Mouse (Mus musculus) forebrain, embryonic 11.5 days (tissue): Measurements from ENCODE around the gene Celf6. TPM values are rescaled to one million over a fixed set of nuclear protein-coding genes. Genes with fewer than 3 reads are reported as not detected.

Experiments used
- ATAC-seq: fragments of 200-750 bp; cut with Nextera tagmentation; replicated peaks from 2 replicates; pipeline ENCODE4 v1.8.0; 2017; ENCODE audit warnings: moderate TSS enrichment; ENCODE audit not compliant: low FRiP score
- DNase-seq: peaks from one replicate; pipeline ENCODE4 v3.0.0-alpha.2; 2017; ENCODE audit warnings: low spot score
- H3K27ac ChIP-seq: fragments of 300-500 bp; sonication (generic); 2 replicates; pipeline ENCODE4 v1.5.1; 2014; ENCODE audit warnings: low read depth, low read length
- H3K27me3 ChIP-seq: fragments of 300-500 bp; sonication (generic); 2 replicates; pipeline ENCODE4 v1.6.1; 2014; ENCODE audit warnings: mild to moderate bottlenecking, low read length, mixed read lengths; ENCODE audit not compliant: control insufficient read depth, insufficient read depth
- H3K36me3 ChIP-seq: fragments of 300-500 bp; sonication (generic); 2 replicates; pipeline ENCODE4 v1.6.1; 2014; ENCODE audit warnings: mild to moderate bottlenecking, low read length, moderate library complexity, mixed read lengths; ENCODE audit not compliant: control insufficient read depth, insufficient read depth
- H3K4me1 ChIP-seq: fragments of 300-500 bp; sonication (generic); replicated peaks from 2 replicates; pipeline ENCODE4 v1.6.1; 2014; ENCODE audit warnings: low read length, mixed read lengths; ENCODE audit not compliant: control insufficient read depth, insufficient read depth
- H3K4me2 ChIP-seq: fragments of 300-500 bp; sonication (generic); 2 replicates; pipeline ENCODE4 v1.6.1; 2014; ENCODE audit warnings: low read depth, mild to moderate bottlenecking, low read length, moderate library complexity, mixed read lengths; ENCODE audit not compliant: severe bottlenecking
- H3K4me3 ChIP-seq: fragments of 300-500 bp; sonication (generic); 2 replicates; pipeline ENCODE4 v1.5.1; 2014; ENCODE audit warnings: low read depth, low read length
- H3K9ac ChIP-seq: fragments of 300-500 bp; sonication (generic); 2 replicates; pipeline ENCODE4 v1.6.1; 2014; ENCODE audit warnings: low read length
- H3K9me3 ChIP-seq: fragments of 300-500 bp; sonication (generic); 2 replicates; pipeline ENCODE4 v1.6.1; 2016; ENCODE audit warnings: low read length, mixed read lengths; ENCODE audit not compliant: control insufficient read depth
- WGBS: fragments of 180-500 bp; shearing (Covaris S2); extraction: QIAGEN DNeasy Blood & Tissue Kit; methylation state at CpG from one replicate; pipeline ENCODE4 v1.1.7; 2014; 5-methylcytosine and 5-hydroxymethylcytosine counted together
- polyA plus RNA-seq: library from polyadenylated mRNA; unstranded; fragments of >200 nt; fragmentation: Nextera tagmentation; extraction: Ambion mirVana; gene quantifications from 2 replicates; pipeline ENCODE4 v1.2.1, GENCODE M21; 2014

Gene Celf6
- polyA plus RNA-seq, 1 experiment from 2014 or later, result 8.3 TPM

DNA sequence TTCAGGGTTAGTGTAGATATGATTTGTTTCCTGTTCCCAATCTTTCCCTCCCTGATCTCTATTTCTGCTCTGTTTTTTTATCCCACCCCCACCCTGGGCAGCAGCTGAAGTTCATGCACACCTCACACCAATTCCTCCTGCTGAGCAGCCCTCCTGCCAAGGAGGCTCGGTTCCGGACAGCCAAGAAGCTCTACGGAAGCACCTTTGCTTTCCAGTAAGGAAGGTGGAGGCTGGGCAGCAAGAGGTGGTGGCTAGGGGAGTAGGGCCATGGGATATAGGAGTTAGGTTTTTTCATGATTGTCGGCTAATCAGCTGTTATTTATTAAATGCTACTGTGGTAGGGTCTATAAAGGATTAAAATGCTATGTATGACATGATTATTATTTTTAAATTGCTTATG is 62.2 kb downstream of the Celf6 start:
- no peak overlapping the region for H3K27ac ChIP-seq
- ATAC-seq (no peak), DNase-seq (no peak)
- H3K4me2 ChIP-seq, result no peak overlapping the region
- H3K4me3 ChIP-seq, result no peak overlapping the region
- WGBS, result 88% methylated on average over 4 of the region's 4 CpGs
- no peaks in the 10 kb centered on the region for H3K4me1 ChIP-seq
- H3K9ac ChIP-seq, result no peak overlapping the region
- no peaks in the 10 kb centered on the region; the same call in 1 of the 2 replicates for H3K36me3 ChIP-seq
- no peaks in the 10 kb centered on the region for H3K9me3 ChIP-seq
- H3K27me3 ChIP-seq, result no peaks in the 10 kb centered on the region

DNA sequence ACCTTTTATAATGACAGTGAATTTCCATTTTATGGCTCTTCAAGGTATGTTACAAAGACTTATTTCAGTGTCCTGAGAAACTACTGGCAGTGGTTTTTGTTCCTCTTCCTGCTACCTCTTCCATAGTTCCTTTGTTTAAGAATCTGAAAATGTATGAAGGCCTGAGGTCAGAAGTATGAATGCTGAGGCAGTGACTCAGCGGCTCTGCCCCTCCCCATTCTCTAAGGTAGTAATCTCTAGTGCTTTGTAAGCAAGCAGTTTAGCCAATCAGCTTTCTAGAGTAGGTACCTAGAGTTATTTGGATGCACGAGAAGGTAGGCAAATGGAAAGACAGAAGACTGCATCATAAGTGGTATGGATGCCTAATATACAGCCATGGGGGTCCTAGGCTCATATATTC is 63.6 kb downstream of the Celf6 start:
- no peak overlapping the region for H3K9ac ChIP-seq
- H3K27me3 ChIP-seq, result no peaks in the 10 kb centered on the region
- H3K4me3 ChIP-seq, result no peak overlapping the region
- H3K9me3 ChIP-seq, result no peaks in the 10 kb centered on the region
- no peaks in the 10 kb centered on the region; the same call in 1 of the 2 replicates for H3K36me3 ChIP-seq
- 92% methylated on average over 2 of the region's 2 CpGs for WGBS
- H3K27ac ChIP-seq, result no peak overlapping the region
- ATAC-seq, result no peak
- no peak overlapping the region for H3K4me2 ChIP-seq
- no peak for DNase-seq
- H3K4me1 ChIP-seq, result no peaks in the 10 kb centered on the region

DNA sequence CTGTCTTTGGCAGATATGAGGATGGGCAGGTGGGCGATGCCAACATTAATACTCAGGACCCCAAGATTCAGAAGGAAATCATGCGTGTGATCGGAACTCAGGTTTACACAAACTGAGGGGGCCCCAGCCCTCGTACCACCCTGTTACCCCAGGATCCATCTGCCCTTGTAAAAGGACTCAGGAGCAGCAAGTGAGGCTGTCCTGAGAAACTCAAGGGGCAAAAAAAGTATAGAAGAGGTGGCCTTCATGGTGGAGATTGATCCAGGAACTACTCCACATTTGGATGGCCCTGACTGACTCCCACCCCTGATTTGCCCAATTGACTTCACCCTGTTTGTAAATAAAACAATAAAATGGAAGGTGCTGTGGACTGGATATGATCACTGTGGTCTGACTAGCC is 72.2 kb downstream of the Celf6 start:
- peaks cover 6% of the 10 kb centered on the region; the same call in 1 of the 2 replicates for H3K36me3 ChIP-seq
- WGBS, result 97% methylated on average over 4 of the region's 4 CpGs

DNA sequence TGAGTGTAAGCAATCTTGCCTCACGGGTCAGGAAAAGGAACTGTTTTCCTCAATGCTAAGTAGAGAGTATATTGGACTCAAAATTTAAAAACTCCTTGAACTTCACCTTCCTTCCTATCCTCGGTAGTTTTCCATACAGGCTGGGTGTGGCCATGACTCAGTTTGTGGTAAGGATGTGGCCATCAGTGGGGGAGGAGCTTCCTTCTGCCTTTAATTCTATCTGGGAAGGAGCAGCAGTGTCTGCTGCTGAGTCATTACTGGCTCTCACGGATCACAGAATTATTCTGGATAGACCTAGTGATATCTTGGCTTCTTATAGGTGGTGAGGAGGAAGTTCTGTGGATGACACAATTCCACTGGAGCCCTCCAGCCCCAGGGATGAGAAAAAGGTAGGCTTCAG is 75.7 kb downstream of the Celf6 start:
- no peak overlapping the region for H3K4me3 ChIP-seq
- 43% methylated on average over 3 of the region's 3 CpGs for WGBS
- H3K36me3 ChIP-seq, result peaks cover 6% of the 10 kb centered on the region; the same call in 1 of the 2 replicates
- H3K4me2 ChIP-seq, result no peak overlapping the region
- H3K27me3 ChIP-seq, result no peaks in the 10 kb centered on the region
- DNase-seq (no peak), ATAC-seq (no peak)
- no peaks in the 10 kb centered on the region for H3K9me3 ChIP-seq
- H3K4me1 ChIP-seq, result 0 out of 2 replicates have a peak, but pooled peaks cover 1% of the 10 kb centered on the region
- no peak overlapping the region for H3K27ac ChIP-seq
- no peak overlapping the region for H3K9ac ChIP-seq

More for the DNA sequence above, 72.2 kb downstream of the Celf6 start:
- no peaks in the 10 kb centered on the region for H3K27me3 ChIP-seq
- no peaks in the 10 kb centered on the region for H3K4me1 ChIP-seq
- DNase-seq (no peak), ATAC-seq (no peak)
- no peak overlapping the region for H3K4me2 ChIP-seq
- no peak overlapping the region for H3K9ac ChIP-seq
- no peaks in the 10 kb centered on the region for H3K9me3 ChIP-seq
- H3K4me3 ChIP-seq, result no peak overlapping the region
- no peak overlapping the region for H3K27ac ChIP-seq

DNA sequence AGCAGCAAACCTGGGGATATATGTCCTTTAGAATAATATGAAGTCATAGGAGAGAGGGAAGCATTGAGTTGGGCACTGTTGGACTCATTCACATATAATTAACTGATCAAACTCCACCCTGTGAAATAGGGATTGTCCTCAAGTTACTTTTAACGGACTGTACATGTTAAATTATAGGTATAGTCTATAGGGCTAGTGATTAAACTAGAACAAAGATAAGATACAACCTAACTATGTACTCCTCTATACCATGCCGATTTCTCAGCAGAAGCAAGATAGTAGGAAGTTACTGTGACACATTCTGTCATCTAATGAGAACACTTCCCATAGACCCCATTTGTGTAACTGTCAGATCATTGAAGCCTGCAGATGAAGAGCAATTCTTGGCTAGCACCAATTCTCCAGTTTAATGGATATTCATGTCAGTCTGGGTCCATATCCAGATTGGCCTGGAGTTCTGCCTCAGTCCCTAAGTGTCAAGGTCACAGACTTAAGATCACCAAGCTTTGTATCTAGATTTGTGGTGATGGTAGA is 76.8 kb downstream of the Celf6 start:
- H3K36me3 ChIP-seq, result peaks cover 6% of the 10 kb centered on the region; the same call in 1 of the 2 replicates
- H3K4me1 ChIP-seq, result 0 out of 2 replicates have a peak, but pooled peaks cover 3% of the 10 kb centered on the region
- no peak for ATAC-seq
- no peaks in the 10 kb centered on the region for H3K9me3 ChIP-seq
- no peaks in the 10 kb centered on the region for H3K27me3 ChIP-seq
- 86% methylated on average over 2 of the region's 2 CpGs for WGBS
- no peak for DNase-seq
- no peak overlapping the region for H3K4me3 ChIP-seq
- no peak overlapping the region for H3K4me2 ChIP-seq
- no peak overlapping the region for H3K27ac ChIP-seq
- H3K9ac ChIP-seq, result no peak overlapping the region

DNA sequence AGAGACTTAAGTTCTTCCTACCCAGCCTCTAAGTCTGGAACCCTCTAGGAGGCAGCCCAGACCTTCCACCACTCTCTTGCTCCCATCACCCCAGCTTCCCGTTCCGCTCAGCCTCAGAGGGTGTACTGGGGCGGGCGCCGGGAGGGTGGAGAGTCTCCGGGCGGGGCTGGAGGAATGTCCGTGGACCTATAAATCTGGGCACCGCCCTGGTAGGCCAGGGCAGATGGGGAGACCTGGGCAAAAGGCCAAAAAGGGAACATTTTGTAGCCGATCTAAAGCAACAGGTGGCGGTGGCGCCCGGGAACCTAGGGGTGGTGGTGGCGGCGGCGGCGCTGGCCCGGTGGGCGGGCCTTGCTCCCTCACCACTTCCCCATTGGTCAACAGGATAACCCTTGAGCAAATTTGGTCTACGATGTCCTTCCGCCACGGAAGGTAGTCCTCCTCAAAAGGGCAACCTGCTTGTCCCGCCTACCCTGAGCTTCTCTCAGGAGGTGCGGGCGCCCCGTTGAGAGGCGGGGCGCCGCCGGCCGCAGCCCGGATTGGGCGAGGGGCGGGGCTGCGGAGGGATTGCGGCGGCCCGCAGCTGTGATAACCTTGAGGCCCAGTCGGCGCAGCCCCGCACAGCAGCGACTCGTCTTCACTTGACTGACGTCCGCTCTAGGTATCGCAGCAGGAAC is 78.4 kb downstream of the Celf6 start, which contains the start of gene Pkm:
Gene Pkm (plus strand): TSS at position 411 of the 677 bp plus-strand sequence.
- DNase-seq (peak; percentile 97), ATAC-seq (peak; percentile 91)
- H3K9me3 ChIP-seq, result no peaks in the 10 kb centered on the region
- H3K4me1 ChIP-seq, result peaks cover 11% of the 10 kb centered on the region; the same call in 1 of the 2 replicates
- peak within 1 kb of the TSS; percentile 98 for H3K27ac ChIP-seq
- peak within 1 kb of the TSS; percentile 97 for H3K9ac ChIP-seq
- WGBS, result under 1% methylated on average over 46 of the region's 46 CpGs
- no peaks in the 10 kb centered on the region for H3K27me3 ChIP-seq
- H3K4me3 ChIP-seq, result peak within 1 kb of the TSS; percentile 84
- H3K36me3 ChIP-seq, result no peaks in the 10 kb centered on the region
- peak within 1 kb of the TSS; percentile 53 for H3K4me2 ChIP-seq

Other genes with a start within 250 kb of the Celf6 start
- gene Bbs4, start 224.4 kb upstream of the Celf6 start, polyA plus RNA-seq, result 19.8 and 22.3 TPM in 2 replicates
- 22.8 and 27.1 TPM in 2 replicates for gene Arih1, start 91.3 kb upstream of the Celf6 start, polyA plus RNA-seq
- gene Hexa, start 38.4 kb upstream of the Celf6 start, polyA plus RNA-seq, result 44.2 and 44.5 TPM in 2 replicates
- gene Tmem202, start 38.1 kb upstream of the Celf6 start, polyA plus RNA-seq, result not detected in 2 replicates
- gene Parp6, start 39.4 kb downstream of the Celf6 start, polyA plus RNA-seq, result 77.3 and 85.4 TPM in 2 replicates
- gene Pkm, start 78.5 kb downstream of the Celf6 start, polyA plus RNA-seq, result 2,195 and 2,371 TPM in 2 replicates
- 0.40 and 0.48 TPM in 2 replicates for gene Gramd2, start 102.2 kb downstream of the Celf6 start, polyA plus RNA-seq
- 16.0 and 19.8 TPM in 2 replicates for gene Senp8, start 172.8 kb downstream of the Celf6 start, polyA plus RNA-seq
- 18.4 and 19.2 TPM in 2 replicates for gene Myo9a, start 173.0 kb downstream of the Celf6 start, polyA plus RNA-seq